Mouse (Mus musculus) thymus, postnatal 4 days (tissue): ENCODE results near the gene Fbxl15.
A peak's percentile ranks its signal among the peaks of the same experiment; 100 is the strongest.

Experiments used
- DNase-seq: peaks from one replicate; pipeline ENCODE4 v3.0.0; 2021

Fbxl15 gene

GRCm38 (mm10) chr19:46348761-46349458 is 20.9 kb downstream of the Fbxl15 start:
- peak; percentile 59 for DNase-seq

- DNase-seq = no peak
Observed at GRCm38 (mm10) chr19:46349550-46349949, 21.6 kb downstream of the Fbxl15 start.

GRCm38 (mm10) chr19:46350168-46350932 is 22.4 kb downstream of the Fbxl15 start, which contains the start of gene 2310034G01Rik:
Gene 2310034G01Rik (minus strand): TSS chr19:46350302.
- no peak for DNase-seq

- peak; percentile 89 for DNase-seq
Observed at GRCm38 (mm10) chr19:46356701-46357138, 28.7 kb downstream of the Fbxl15 start.

GRCm38 (mm10) chr19:46357344-46358280 is 29.6 kb downstream of the Fbxl15 start:
- DNase-seq = peak; percentile 41

- DNase-seq = no peak
Observed at GRCm38 (mm10) chr19:46358381-46358780, 30.4 kb downstream of the Fbxl15 start.

GRCm38 (mm10) chr19:46362104-46362503 is 34.1 kb downstream of the Fbxl15 start:
- no peak for DNase-seq

GRCm38 (mm10) chr19:46363294-46364009 is 35.5 kb downstream of the Fbxl15 start:
- DNase-seq = no peak

GRCm38 (mm10) chr19:46367798-46368590 is 40.0 kb downstream of the Fbxl15 start:
- DNase-seq = no peak

- DNase-seq = peak; percentile 50
Observed at GRCm38 (mm10) chr19:46369204-46369603, 41.2 kb downstream of the Fbxl15 start.

- DNase-seq = no peak
Observed at GRCm38 (mm10) chr19:46374477-46375088, 46.6 kb downstream of the Fbxl15 start.

GRCm38 (mm10) chr19:46375489-46375888 is 47.5 kb downstream of the Fbxl15 start:
- DNase-seq = no peak

GRCm38 (mm10) chr19:46375891-46376290 is 47.9 kb downstream of the Fbxl15 start:
- no peak for DNase-seq
